Mouse (Mus musculus) liver, embryonic 14.5 days (tissue): ENCODE data around the gene Nelfb.

Source experiments
- CTCF ChIP-seq: IDR thresholded peaks from 2 replicates; pipeline ENCODE4 v1.5.1; 2016; ENCODE audit warnings: antibody characterized with exemption, low read depth, control low read depth
- EP300 ChIP-seq: IDR thresholded peaks from 2 replicates; pipeline ENCODE4 v1.6.1; 2016; ENCODE audit warnings: antibody characterized with exemption, low read depth

GRCm38 (mm10) chr2:25238106-25238505 is 26.8 kb upstream of the Nelfb start:
- no peak for TF ChIP-seq CTCF
- no peak for TF ChIP-seq EP300
